In genomic region chr1:86358906-86359797, GRCm38 (mm10) we compare ENCODE assay signal across 8 mouse cellular contexts. TPM values are rescaled to one million over a fixed set of nuclear protein-coding genes. Genes with fewer than 3 reads are reported as not detected.
A peak's percentile ranks its signal among the peaks of the same experiment; 100 is the strongest.
DNase-seq lines count a peak whose midpoint lies in the region; ATAC-seq and TF ChIP-seq lines count a peak whose summit lies in the region.

Gene Ncl (minus strand): TSS chr1:86359400.

- H3K4me2 ChIP-seq in heart, embryonic 12.5 days = peak within 1 kb of the TSS; percentile 85
- H3K4me2 ChIP-seq in kidney, postnatal 0 days (ENCODE audit: low read length) = peak within 1 kb of the TSS; percentile 84
- peak within 1 kb of the TSS; percentile 83 for H3K4me2 ChIP-seq in liver, embryonic 11.5 days
- peak within 1 kb of the TSS; percentile 83 for H3K4me2 ChIP-seq in stomach, embryonic 14.5 days (replicated peaks; ENCODE audit: low read depth, low read length)

- ATAC-seq in erythroid progenitor cell, adult 5-6 weeks (replicated peaks; ENCODE audit: low FRiP score, poor library complexity, severe bottlenecking) = peak; percentile 90
- peak; percentile 98 for ATAC-seq in heart, embryonic 12.5 days (ENCODE audit: insufficient number of reproducible peaks, low FRiP score)
- peak; percentile 98 for ATAC-seq in kidney, postnatal 0 days (replicated peaks; ENCODE audit: low FRiP score, low read depth)
- peak; percentile 94 for ATAC-seq in liver, embryonic 11.5 days (replicated peaks; ENCODE audit: low FRiP score)
- ATAC-seq in stomach, embryonic 14.5 days (ENCODE audit: insufficient number of reproducible peaks, insufficient read depth, low FRiP score, low read depth) = peak; percentile 98

- H3K4me1 ChIP-seq in heart, embryonic 12.5 days (replicated peaks) = peaks cover 19% of the 10 kb centered on the region
- H3K4me1 ChIP-seq in kidney, postnatal 0 days (replicated peaks; ENCODE audit: insufficient read depth, low read length) = no peaks in the 10 kb centered on the region; the same call in 1 of the 2 replicates
- H3K4me1 ChIP-seq in liver, embryonic 11.5 days (replicated peaks; ENCODE audit: control insufficient read depth, insufficient read depth, low read length) = peaks cover 8% of the 10 kb centered on the region
- H3K4me1 ChIP-seq in stomach, embryonic 14.5 days (ENCODE audit: control insufficient read depth, insufficient read depth, low read length) = peaks cover 18% of the 10 kb centered on the region; the same call in 1 of the 2 replicates

- H3K36me3 ChIP-seq in heart, embryonic 12.5 days = peaks cover 32% of the 10 kb centered on the region
- peaks cover 29% of the 10 kb centered on the region for H3K36me3 ChIP-seq in kidney, postnatal 0 days (ENCODE audit: insufficient read depth, low read length)
- H3K36me3 ChIP-seq in liver, embryonic 11.5 days (ENCODE audit: control insufficient read depth, insufficient read depth, low read length) = peaks cover 27% of the 10 kb centered on the region
- H3K36me3 ChIP-seq in stomach, embryonic 14.5 days (ENCODE audit: control insufficient read depth, insufficient read depth, low read length) = peaks cover 34% of the 10 kb centered on the region

- under 1% methylated on average over 102 of the region's 102 CpGs for WGBS in heart, embryonic 12.5 days
- WGBS in kidney, postnatal 0 days = 1% methylated on average over 90 of the region's 102 CpGs
- under 1% methylated on average over 102 of the region's 102 CpGs for WGBS in liver, embryonic 11.5 days
- WGBS in stomach, embryonic 14.5 days = under 1% methylated on average over 101 of the region's 102 CpGs

- H3K9me3 ChIP-seq in heart, embryonic 12.5 days (replicated peaks) = no peaks in the 10 kb centered on the region
- H3K9me3 ChIP-seq in kidney, postnatal 0 days (replicated peaks; ENCODE audit: low read length) = no peaks in the 10 kb centered on the region
- H3K9me3 ChIP-seq in liver, embryonic 11.5 days (ENCODE audit: control insufficient read depth, low read length) = no peaks in the 10 kb centered on the region
- no peaks in the 10 kb centered on the region for H3K9me3 ChIP-seq in stomach, embryonic 14.5 days (ENCODE audit: control insufficient read depth, low read depth, low read length)

- no peak; the same call in 1 of the 2 replicates for TF ChIP-seq CTCF in kidney, postnatal 0 days (IDR thresholded peaks at IDR 0.05; ENCODE audit: low read depth)

- peak within 1 kb of the TSS; percentile 93 for H3K9ac ChIP-seq in heart, embryonic 12.5 days
- peak within 1 kb of the TSS; percentile 92 for H3K9ac ChIP-seq in kidney, postnatal 0 days (ENCODE audit: low read depth, low read length)
- peak within 1 kb of the TSS; percentile 98 for H3K9ac ChIP-seq in liver, embryonic 11.5 days (ENCODE audit: low read depth, low read length)
- peak within 1 kb of the TSS; percentile 86 for H3K9ac ChIP-seq in stomach, embryonic 14.5 days (replicated peaks; ENCODE audit: low read depth, low read length)

- no peaks in the 10 kb centered on the region for H3K27me3 ChIP-seq in heart, embryonic 12.5 days (replicated peaks)
- no peaks in the 10 kb centered on the region for H3K27me3 ChIP-seq in kidney, postnatal 0 days (ENCODE audit: insufficient read depth, low read length)
- no peaks in the 10 kb centered on the region for H3K27me3 ChIP-seq in liver, embryonic 11.5 days (replicated peaks; ENCODE audit: control insufficient read depth, insufficient read depth, low read length)
- no peaks in the 10 kb centered on the region for H3K27me3 ChIP-seq in stomach, embryonic 14.5 days (ENCODE audit: control insufficient read depth, insufficient read depth, low read length)

- H3K27ac ChIP-seq in heart, embryonic 12.5 days (ENCODE audit: poor library complexity, severe bottlenecking) = peak within 1 kb of the TSS; percentile 96
- peak within 1 kb of the TSS; percentile 99 for H3K27ac ChIP-seq in kidney, postnatal 0 days
- H3K27ac ChIP-seq in liver, embryonic 11.5 days (ENCODE audit: low read depth, low read length) = peak within 1 kb of the TSS; percentile 98
- peak within 1 kb of the TSS; percentile 99 for H3K27ac ChIP-seq in stomach, embryonic 14.5 days (ENCODE audit: low read length)

- DNase-seq in CD4-positive helper T cell, adult 2 months (ENCODE audit: low read depth, low spot score) = peak; percentile 98
- peak; percentile 98 for DNase-seq in brain, embryonic 18.5 days (ENCODE audit: low read depth, low spot score)
- peak; percentile 99 for DNase-seq in kidney, postnatal 0 days (ENCODE audit: low spot score)
- DNase-seq in liver, embryonic 11.5 days (ENCODE audit: low spot score) = peak; percentile 97
- peak; percentile 98 for DNase-seq in naive thymus-derived CD4-positive, alpha-beta T cell, adult 2 months (ENCODE audit: low read depth)

- peak within 1 kb of the TSS; percentile 66 for H3K4me3 ChIP-seq in heart, embryonic 12.5 days
- peak within 1 kb of the TSS; percentile 78 for H3K4me3 ChIP-seq in kidney, postnatal 0 days (replicated peaks; ENCODE audit: low read depth, low read length)
- peak within 1 kb of the TSS; percentile 94 for H3K4me3 ChIP-seq in liver, embryonic 11.5 days (ENCODE audit: low read depth, low read length)
- peak within 1 kb of the TSS; percentile 83 for H3K4me3 ChIP-seq in stomach, embryonic 14.5 days (ENCODE audit: low read depth, low read length)

RNA-seq across cellular contexts. Expression of gene Ncl, which starts in this region (rescaled TPM):
- 148 and 176 TPM in 2 replicates for total RNA-seq in erythroid progenitor cell, adult 5-6 weeks (2015; ENCODE audit: low replicate concordance)
- total RNA-seq in erythroid progenitor cell, adult 5-6 weeks (2017; ENCODE audit: low replicate concordance) = 169 and 177 TPM in 2 replicates
- 331 and 337 TPM in 2 replicates for polyA plus RNA-seq in heart, embryonic 12.5 days (2016; fragmentation: Nextera tagmentation; extraction: Ambion mirVana)
- polyA plus RNA-seq in kidney, postnatal 0 days (2015; fragmentation: Nextera tagmentation; extraction: Ambion mirVana) = 295 and 332 TPM in 2 replicates
- polyA plus RNA-seq in liver, embryonic 11.5 days (2014; fragmentation: Nextera tagmentation; extraction: Ambion mirVana) = 828 and 901 TPM in 2 replicates
- polyA plus RNA-seq in stomach, embryonic 14.5 days (2014; fragmentation: Nextera tagmentation; extraction: Ambion mirVana) = 335 and 360 TPM in 2 replicates

Comparison
In these comparisons a context has a peak if more than half of its experiments do, and no peak if none do; other contexts are left out.
1. Peak in every context shown above with its lines: DNase-seq, ATAC-seq, H3K4me3 ChIP-seq and H3K27ac ChIP-seq.